ENCODE assay signal across 25 mouse cellular contexts in the genomic region with DNA sequence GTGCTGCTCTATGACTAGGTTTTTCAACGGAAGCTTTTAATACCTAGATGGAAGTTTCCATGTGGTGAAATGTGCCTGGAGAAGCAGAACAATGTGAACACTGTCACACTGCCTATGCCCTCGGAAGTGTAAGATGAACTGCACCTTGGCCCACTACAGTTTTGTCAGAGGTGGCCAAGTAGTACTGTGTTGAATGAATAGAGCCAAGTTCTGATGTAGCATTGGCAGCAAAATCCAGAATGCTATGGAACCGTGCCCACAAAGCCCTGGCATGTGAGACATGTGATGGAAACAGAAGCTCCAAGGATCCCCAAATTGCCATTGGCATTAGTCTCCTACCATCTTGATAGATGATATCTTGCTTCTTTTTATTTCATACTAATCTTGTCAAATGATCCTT. TPM values are rescaled to one million over a fixed set of nuclear protein-coding genes. Genes with fewer than 3 reads are reported as not detected.
DNase-seq lines count a peak whose midpoint lies in the region; ATAC-seq lines count a peak whose summit lies in the region.
"Had no signal": no experiment of that assay in that cellular context is flagged by ENCODE, and none has a peak within 500 bp of the region (broad histone marks: within the 10 kb centered on the region; RNA-seq: fewer than 3 reads in every experiment).

No protein-coding gene starts in this region.

- no peak for ATAC-seq in heart, embryonic 11.5 days (replicated peaks; ENCODE audit: insufficient number of reproducible peaks, low FRiP score, low TSS enrichment)
- ATAC-seq: activated CD4-positive, CD25-positive, alpha-beta regulatory T cell, adult 4 months; intestine, embryonic 16.5 days; Patski had no signal

- H3K9ac ChIP-seq in heart, embryonic 11.5 days (ENCODE audit: low read depth, low read length) = no peak overlapping the region
- H3K9ac ChIP-seq: heart, embryonic 15.5 days; hindbrain, embryonic 13.5 days; limb, embryonic 12.5 days; liver, embryonic 13.5 days; lung, embryonic 15.5 days had no signal

- H3K27me3 ChIP-seq in heart, embryonic 11.5 days (ENCODE audit: control insufficient read depth, insufficient read depth, low read length) = no peaks in the 10 kb centered on the region
- H3K27me3 ChIP-seq: heart, embryonic 15.5 days; hindbrain, embryonic 13.5 days; limb, embryonic 12.5 days; liver, embryonic 13.5 days; lung, embryonic 15.5 days; Patski had no signal

- 69% methylated on average over 3 of the region's 3 CpGs for WGBS in heart, embryonic 11.5 days (ENCODE audit: insufficient replicate concordance)

- no peak overlapping the region for H3K4me3 ChIP-seq in heart, embryonic 11.5 days (ENCODE audit: low read depth, low read length)
- H3K4me3 ChIP-seq: heart, embryonic 15.5 days; hindbrain, embryonic 13.5 days; limb, embryonic 12.5 days; liver, embryonic 13.5 days; lung, embryonic 15.5 days had no signal

- H3K4me2 ChIP-seq in heart, embryonic 11.5 days = no peak overlapping the region
- H3K4me2 ChIP-seq: heart, embryonic 15.5 days; hindbrain, embryonic 13.5 days; limb, embryonic 12.5 days; liver, embryonic 13.5 days; lung, embryonic 15.5 days had no signal

- H3K9me3 ChIP-seq in heart, embryonic 11.5 days (replicated peaks; ENCODE audit: control insufficient read depth, low read length) = no peaks in the 10 kb centered on the region
- H3K9me3 ChIP-seq: heart, embryonic 15.5 days; hindbrain, embryonic 13.5 days; limb, embryonic 12.5 days; liver, embryonic 13.5 days; lung, embryonic 15.5 days had no signal

- no peak overlapping the region for H3K27ac ChIP-seq in heart, embryonic 11.5 days (ENCODE audit: low read depth, low read length)
- H3K27ac ChIP-seq: heart, embryonic 15.5 days; hindbrain, embryonic 13.5 days; limb, embryonic 12.5 days; liver, embryonic 13.5 days; lung, embryonic 15.5 days; macrophage had no signal

- no peaks in the 10 kb centered on the region for H3K4me1 ChIP-seq in heart, embryonic 11.5 days (ENCODE audit: control insufficient read depth, insufficient read depth, low read length)
- H3K4me1 ChIP-seq: heart, embryonic 15.5 days; hindbrain, embryonic 13.5 days; limb, embryonic 12.5 days; liver, embryonic 13.5 days; lung, embryonic 15.5 days had no signal

- H3K36me3 ChIP-seq in heart, embryonic 11.5 days (ENCODE audit: control insufficient read depth, insufficient read depth, low read length) = no peaks in the 10 kb centered on the region
- H3K36me3 ChIP-seq: heart, embryonic 15.5 days; hindbrain, embryonic 13.5 days; limb, embryonic 12.5 days; liver, embryonic 13.5 days; lung, embryonic 15.5 days had no signal

- DNase-seq in cerebellum, postnatal 14 days = peak; percentile 90 to 91
- DNase-seq in cerebellum, adult 18-20 months = no peak
- DNase-seq in heart, adult 8-10 months (ENCODE audit: low spot score) = peak; percentile 5
- DNase-seq in brain, adult 2 months (ENCODE audit: low read depth, low spot score) = peak; percentile 3
- DNase-seq in gastrocnemius, postnatal 10 days = peak; percentile 31
- DNase-seq in testis, postnatal 14 days (ENCODE audit: low spot score) = no peak
- DNase-seq: B cell, adult 2 months; cerebellum, adult 9-10 months; liver, embryonic 13.5 days; midbrain, embryonic 14.5 days; retina, postnatal 1 day; thymus, adult 18-20 months had no signal

RNA-seq across cellular contexts. Expression of gene 2310002L09Rik, which starts 29.8 kb away (rescaled TPM):
- 10 to 100 TPM; 57.6 to 79.9 (median 70.9) TPM for total RNA-seq in heart, adult 8-10 months (2022)
- polyA plus RNA-seq in heart, embryonic 11.5 days (2014; fragmentation: Nextera tagmentation; extraction: Ambion mirVana) = 0.23 and 0.39 TPM in 2 replicates
- total RNA-seq in gastrocnemius, postnatal 10 days (2021) = 10 to 100 TPM; 22.8 to 25.3 TPM
- total RNA-seq: layer of hippocampus, adult 18-20 months; left cerebral cortex, adult 18-20 months had no signal
- polyA plus RNA-seq: activated CD4-positive, CD25-positive, alpha-beta regulatory T cell, adult 4 months; intestine, embryonic 16.5 days; lung, embryonic 15.5 days; macrophage; midbrain, embryonic 14.5 days; Patski had no signal

RNA-seq across cellular contexts. Expression of gene Frmd3, which starts 32.8 kb away (rescaled TPM):
- total RNA-seq in heart, adult 8-10 months (2022) = under 1 TPM in 3 of 4 experiments, not detected in 1; 0.06 to 0.16 (median 0.13) TPM
- polyA plus RNA-seq in heart, embryonic 11.5 days (2014; fragmentation: Nextera tagmentation; extraction: Ambion mirVana) = 0.46 TPM in 2 replicates
- 1 to 10 TPM; 2.4 to 2.9 TPM for total RNA-seq in gastrocnemius, postnatal 10 days (2021)
- polyA plus RNA-seq: macrophage, Patski had no signal

RNA-seq across cellular contexts. Expression of gene Gm11756, which starts 59.9 kb away (rescaled TPM):
- total RNA-seq in heart, adult 8-10 months (2022) = 1 to 10 TPM; 6.0 to 9.2 (median 7.9) TPM
- not detected in 2 replicates for polyA plus RNA-seq in heart, embryonic 11.5 days (2014; fragmentation: Nextera tagmentation; extraction: Ambion mirVana)
- not detected for total RNA-seq in gastrocnemius, postnatal 10 days (2021)
- total RNA-seq: gastrocnemius, postnatal 4 days; layer of hippocampus, adult 18-20 months; left cerebral cortex, adult 18-20 months had no signal
- polyA plus RNA-seq: activated CD4-positive, CD25-positive, alpha-beta regulatory T cell, adult 4 months; heart, embryonic 15.5 days; hindbrain, embryonic 13.5 days; intestine, embryonic 16.5 days; kidney, embryonic 16.5 days; liver, embryonic 13.5 days; lung, embryonic 15.5 days; macrophage; midbrain, embryonic 14.5 days; Patski had no signal

Comparison
In these comparisons a context has a peak if more than half of its experiments do, and no peak if none do; other contexts are left out.
1. DNase-seq: peak in cerebellum, postnatal 14 days (2 of 2), heart, adult 8-10 months (single experiment), brain, adult 2 months (single experiment) and gastrocnemius, postnatal 10 days (single experiment); none in cerebellum, adult 18-20 months (0 of 2) and testis, postnatal 14 days (single experiment).
2. RNA of gene Gm11756, which starts 59.9 kb away (total RNA-seq): 6.0 to 9.2 TPM in heart, adult 8-10 months; not detected in gastrocnemius, postnatal 10 days; every median in the first group is over 4 times any median in the second.